Mouse (Mus musculus) intestine, embryonic 16.5 days (tissue): ENCODE results near the gene Fmo4. TPM values are rescaled to one million over a fixed set of nuclear protein-coding genes. Genes with fewer than 3 reads are reported as not detected.

Experiments used
- ATAC-seq: fragments of 200-750 bp; cut with Nextera tagmentation; 2 replicates; pipeline ENCODE4 v1.8.0; 2017; ENCODE audit warnings: moderate TSS enrichment, moderate library complexity
- H3K27ac ChIP-seq: fragments of 300-500 bp; sonication (generic); 2 replicates; pipeline ENCODE4 v1.5.1; 2014; ENCODE audit warnings: mild to moderate bottlenecking, low read length
- H3K27me3 ChIP-seq: fragments of 300-500 bp; sonication (generic); replicated peaks from 2 replicates; pipeline ENCODE4 v1.6.1; 2014; ENCODE audit warnings: low read length, control low read depth, mixed read lengths; ENCODE audit not compliant: control insufficient read depth, insufficient read depth
- H3K36me3 ChIP-seq: fragments of 300-500 bp; sonication (generic); 2 replicates; pipeline ENCODE4 v1.6.1; 2014; ENCODE audit warnings: low read length, control low read depth; ENCODE audit not compliant: control insufficient read depth, insufficient read depth
- H3K4me1 ChIP-seq: fragments of 300-500 bp; sonication (generic); 2 replicates; pipeline ENCODE4 v1.6.1; 2014; ENCODE audit warnings: low read length, control low read depth, mixed read lengths; ENCODE audit not compliant: control insufficient read depth, insufficient read depth
- H3K4me2 ChIP-seq: fragments of 300-500 bp; sonication (generic); 2 replicates; pipeline ENCODE4 v1.6.1; 2014; ENCODE audit warnings: low read depth, low read length, control low read depth
- H3K4me3 ChIP-seq: fragments of 300-500 bp; sonication (generic); 2 replicates; pipeline ENCODE4 v1.5.1; 2014; ENCODE audit warnings: mild to moderate bottlenecking, low read length
- H3K9ac ChIP-seq: fragments of 300-500 bp; sonication (generic); 2 replicates; pipeline ENCODE4 v1.6.1; 2014; ENCODE audit warnings: low read depth, low read length
- H3K9me3 ChIP-seq: fragments of 300-500 bp; sonication (generic); 2 replicates; pipeline ENCODE4 v1.6.1; 2016; ENCODE audit warnings: low read length, control low read depth; ENCODE audit not compliant: control insufficient read depth
- WGBS: fragments of 180-500 bp; shearing (Covaris S2); extraction: QIAGEN DNeasy Blood & Tissue Kit; methylation state at CpG from one replicate; pipeline ENCODE4 v1.1.7; 2014; 5-methylcytosine and 5-hydroxymethylcytosine counted together
- polyA plus RNA-seq: library from polyadenylated mRNA; unstranded; fragments of >200 nt; fragmentation: Nextera tagmentation; extraction: Ambion mirVana; gene quantifications from 2 replicates; pipeline ENCODE4 v1.2.1, GENCODE M21; 2015

Fmo4 gene
- 11.7 and 13.0 TPM in 2 replicates for polyA plus RNA-seq

GRCm38 (mm10) chr1:162813836-162814156 is at the start of gene Fmo4:
Gene Fmo4, minus strand, starts transcription at chr1:162813972.
- Histone ChIP-seq H3K4me2 (peak within 1 kb of the TSS; percentile 36), H3K4me1 (peaks cover 7% of the 10 kb centered on the region; the same call in 1 of the 2 replicates), H3K9ac (0 out of 2 replicates have a peak within 1 kb of the TSS, but pooled peaks have one; percentile 8), H3K27me3 (no peaks in the 10 kb centered on the region), H3K36me3 (no peaks in the 10 kb centered on the region), H3K9me3 (no peaks in the 10 kb centered on the region), H3K27ac (peak within 1 kb of the TSS; percentile 88), H3K4me3 (peak within 1 kb of the TSS; percentile 17; the same call in 1 of the 2 replicates)
- WGBS: 42% methylated on average over 8 of the region's 8 CpGs
- ATAC-seq: peak; percentile 39; the same call in 1 of the 2 replicates

GRCm38 (mm10) chr1:162862328-162862727 is 48.6 kb upstream of the Fmo4 start:
- no peak overlapping the region for H3K9ac ChIP-seq
- H3K4me1 ChIP-seq: peaks cover 11% of the 10 kb centered on the region
- no peaks in the 10 kb centered on the region for H3K36me3 ChIP-seq
- ATAC-seq: no peak
- WGBS: 48% methylated on average over 1 of the region's 1 CpGs
- no peak overlapping the region for H3K4me3 ChIP-seq
- no peaks in the 10 kb centered on the region for H3K27me3 ChIP-seq
- H3K9me3 ChIP-seq: no peaks in the 10 kb centered on the region
- H3K27ac ChIP-seq: no peak overlapping the region
- H3K4me2 ChIP-seq: no peak overlapping the region

GRCm38 (mm10) chr1:162859996-162860605 is 46.3 kb upstream of the Fmo4 start:
- H3K27ac ChIP-seq: no peak overlapping the region
- peak; percentile 72 for ATAC-seq
- 67% methylated on average over 9 of the region's 9 CpGs for WGBS

GRCm38 (mm10) chr1:162859545-162859976 is 45.8 kb upstream of the Fmo4 start:
- H3K27me3 ChIP-seq: no peaks in the 10 kb centered on the region
- no peaks in the 10 kb centered on the region for H3K36me3 ChIP-seq
- no peak overlapping the region for H3K27ac ChIP-seq
- H3K4me3 ChIP-seq: peak overlapping the region; percentile 12; the same call in 1 of the 2 replicates
- ATAC-seq: peak; percentile 10; the same call in 1 of the 2 replicates
- no peak overlapping the region for H3K9ac ChIP-seq
- no peak overlapping the region for H3K4me2 ChIP-seq
- WGBS: 44% methylated on average over 10 of the region's 10 CpGs
- H3K4me1 ChIP-seq: peaks cover 11% of the 10 kb centered on the region
- H3K9me3 ChIP-seq: no peaks in the 10 kb centered on the region

More at GRCm38 (mm10) chr1:162859996-162860605, 46.3 kb upstream of the Fmo4 start:
- Histone ChIP-seq H3K27me3 (no peaks in the 10 kb centered on the region), H3K4me2 (no peak overlapping the region), H3K4me3 (no peak overlapping the region), H3K9ac (no peak overlapping the region), H3K36me3 (no peaks in the 10 kb centered on the region), H3K4me1 (peaks cover 11% of the 10 kb centered on the region), H3K9me3 (no peaks in the 10 kb centered on the region)

GRCm38 (mm10) chr1:162858748-162859130 is 45.0 kb upstream of the Fmo4 start:
- Histone ChIP-seq H3K4me2 (0 out of 2 replicates have a peak overlapping the region, but pooled peaks have one; percentile 1), H3K4me1 (peaks cover 11% of the 10 kb centered on the region), H3K4me3 (0 out of 2 replicates have a peak overlapping the region, but pooled peaks have one; percentile 12), H3K9ac (no peak overlapping the region; the same call in 1 of the 2 replicates), H3K36me3 (no peaks in the 10 kb centered on the region), H3K27ac (no peak overlapping the region), H3K9me3 (no peaks in the 10 kb centered on the region), H3K27me3 (no peaks in the 10 kb centered on the region)
- 63% methylated on average over 12 of the region's 12 CpGs for WGBS
- ATAC-seq: no peak

- 58% methylated on average over 18 of the region's 18 CpGs for WGBS
- Histone ChIP-seq H3K4me2 (no peak overlapping the region), H3K27me3 (no peaks in the 10 kb centered on the region), H3K9me3 (no peaks in the 10 kb centered on the region), H3K36me3 (no peaks in the 10 kb centered on the region), H3K9ac (no peak overlapping the region; the same call in 1 of the 2 replicates), H3K4me1 (peaks cover 11% of the 10 kb centered on the region), H3K4me3 (no peak overlapping the region), H3K27ac (no peak overlapping the region)
- ATAC-seq: no peak
Measured at GRCm38 (mm10) chr1:162857766-162858747, 44.3 kb upstream of the Fmo4 start.

- Histone ChIP-seq H3K4me3 (no peak overlapping the region), H3K27me3 (no peaks in the 10 kb centered on the region), H3K9ac (no peak overlapping the region), H3K4me1 (0 out of 2 replicates have a peak, but pooled peaks cover 3% of the 10 kb centered on the region), H3K27ac (no peak overlapping the region), H3K4me2 (no peak overlapping the region), H3K9me3 (no peaks in the 10 kb centered on the region), H3K36me3 (no peaks in the 10 kb centered on the region)
- ATAC-seq: peak; percentile 93
- WGBS: 58% methylated on average over 3 of the region's 3 CpGs
Measured at GRCm38 (mm10) chr1:162853812-162854482, 40.2 kb upstream of the Fmo4 start.

- WGBS: 98% methylated on average over 6 of the region's 6 CpGs
- no peaks in the 10 kb centered on the region for H3K9me3 ChIP-seq
- no peak overlapping the region for H3K9ac ChIP-seq
- H3K27me3 ChIP-seq: no peaks in the 10 kb centered on the region
- H3K36me3 ChIP-seq: no peaks in the 10 kb centered on the region
- H3K4me2 ChIP-seq: no peak overlapping the region
- H3K4me1 ChIP-seq: no peaks in the 10 kb centered on the region
- no peak overlapping the region for H3K27ac ChIP-seq
- no peak overlapping the region for H3K4me3 ChIP-seq
- no peak for ATAC-seq
Measured at GRCm38 (mm10) chr1:162847554-162847953, 33.8 kb upstream of the Fmo4 start.

GRCm38 (mm10) chr1:162840211-162840610 is 26.4 kb upstream of the Fmo4 start:
- no peak for ATAC-seq
- H3K4me3 ChIP-seq: no peak overlapping the region

More at GRCm38 (mm10) chr1:162840211-162840610, 26.4 kb upstream of the Fmo4 start:
- Histone ChIP-seq H3K4me1 (no peaks in the 10 kb centered on the region), H3K4me2 (no peak overlapping the region), H3K9ac (no peak overlapping the region), H3K27me3 (no peaks in the 10 kb centered on the region), H3K9me3 (no peaks in the 10 kb centered on the region), H3K27ac (no peak overlapping the region), H3K36me3 (no peaks in the 10 kb centered on the region)
- 94% methylated on average over 9 of the region's 9 CpGs for WGBS
